Mouse (Mus musculus) liver, embryonic 14.5 days (tissue): ENCODE measurements around the gene Krt79. TPM values are rescaled to one million over a fixed set of nuclear protein-coding genes. Genes with fewer than 3 reads are reported as not detected.
A peak's percentile ranks its signal among the peaks of the same experiment; 100 is the strongest.

ENCODE experiments used
- ATAC-seq: fragments of 200-750 bp; cut with Nextera tagmentation; 2 replicates; pipeline ENCODE4 v1.8.0; 2017; ENCODE audit warnings: moderate number of reproducible peaks, mild to moderate bottlenecking, moderate library complexity; ENCODE audit not compliant: insufficient read depth
- DNase-seq, 3 experiments: peaks; one replicate each; pipeline ENCODE4 v3.0.0-alpha.2; 2012 to 2013; ENCODE audit warnings: low read depth in 3 of 3, low spot score in 3 of 3
- H3K27ac ChIP-seq: fragments of 300-500 bp; sonication (generic); 2 replicates; pipeline ENCODE4 v1.5.1; 2014; ENCODE audit warnings: moderate library complexity, mild to moderate bottlenecking, control low read depth, inconsistent platforms
- H3K27me3 ChIP-seq: fragments of 300-500 bp; sonication (generic); 2 replicates; pipeline ENCODE4 v1.6.1; 2014; ENCODE audit warnings: mild to moderate bottlenecking, low read length, moderate library complexity; ENCODE audit not compliant: control insufficient read depth, insufficient read depth
- H3K36me3 ChIP-seq: fragments of 300-500 bp; sonication (generic); replicated peaks from 2 replicates; pipeline ENCODE4 v1.6.1; 2014; ENCODE audit warnings: low read depth; ENCODE audit not compliant: control insufficient read depth, insufficient read depth
- H3K4me1 ChIP-seq, 2 experiments: fragments of 200-500 bp in 1 of 2; fragments of 300-500 bp in 1 of 2; sonication (generic) in 1 of 2; replicated peaks; 2 replicates each; pipeline ENCODE4 v1.6.1; 2012 to 2014; ENCODE audit warnings: antibody characterized with exemption in 1 of 2, inconsistent platforms in 1 of 2, low read length in 1 of 2; ENCODE audit not compliant: control insufficient read depth in 2 of 2, insufficient read depth in 2 of 2
- H3K4me2 ChIP-seq: fragments of 300-500 bp; sonication (generic); 2 replicates; pipeline ENCODE4 v1.6.1; 2014; ENCODE audit warnings: low read depth, mild to moderate bottlenecking, control low read depth, moderate library complexity
- H3K4me3 ChIP-seq, 2 experiments: fragments of 200-500 bp in 1 of 2; fragments of 300-500 bp in 1 of 2; sonication (generic) in 1 of 2; 2 replicates each; pipeline ENCODE4 v1.5.1; 2012 to 2014; ENCODE audit warnings: low read depth in 2 of 2, low read length in 2 of 2, mild to moderate bottlenecking in 2 of 2, control low read depth in 1 of 2, inconsistent platforms in 1 of 2, moderate library complexity in 1 of 2; ENCODE audit not compliant: insufficient read depth in 1 of 2
- H3K9ac ChIP-seq: fragments of 300-500 bp; sonication (generic); replicated peaks from 2 replicates; pipeline ENCODE4 v1.6.1; 2014; ENCODE audit warnings: mild to moderate bottlenecking, control low read depth, moderate library complexity
- H3K9me3 ChIP-seq: fragments of 300-500 bp; sonication (generic); 2 replicates; pipeline ENCODE4 v1.6.1; 2016; ENCODE audit warnings: low read length, mixed read lengths; ENCODE audit not compliant: control insufficient read depth
- CTCF ChIP-seq: IDR thresholded peaks from 2 replicates; pipeline ENCODE4 v1.5.1; 2016; ENCODE audit warnings: antibody characterized with exemption, low read depth, control low read depth
- EP300 ChIP-seq: IDR thresholded peaks from 2 replicates; pipeline ENCODE4 v1.6.1; 2016; ENCODE audit warnings: antibody characterized with exemption, low read depth
- WGBS: fragments of 180-500 bp; shearing (Covaris S2); extraction: QIAGEN DNeasy Blood & Tissue Kit; methylation state at CpG from one replicate; pipeline ENCODE4 v1.1.7; 2014; ENCODE audit not compliant: insufficient replicate concordance; 5-methylcytosine and 5-hydroxymethylcytosine counted together
- polyA plus RNA-seq, 2 experiments: library from polyadenylated mRNA; depleted of rRNA in 1 of 2; stranded (reverse) in 1 of 2; unstranded in 1 of 2; fragments of >200 nt; fragmentation: Nextera tagmentation in 1 of 2; extraction: Ambion mirVana in 1 of 2; gene quantifications; 2 replicates each; pipeline versions ENCODE4 v1.2.1 to v1.2.3; 2012 to 2014

Gene Krt79
- polyA plus RNA-seq (2012; rRNA removed) (not detected in 2 replicates), polyA plus RNA-seq (2014; fragmentation: Nextera tagmentation; extraction: Ambion mirVana) (not detected in 2 replicates)

DNA sequence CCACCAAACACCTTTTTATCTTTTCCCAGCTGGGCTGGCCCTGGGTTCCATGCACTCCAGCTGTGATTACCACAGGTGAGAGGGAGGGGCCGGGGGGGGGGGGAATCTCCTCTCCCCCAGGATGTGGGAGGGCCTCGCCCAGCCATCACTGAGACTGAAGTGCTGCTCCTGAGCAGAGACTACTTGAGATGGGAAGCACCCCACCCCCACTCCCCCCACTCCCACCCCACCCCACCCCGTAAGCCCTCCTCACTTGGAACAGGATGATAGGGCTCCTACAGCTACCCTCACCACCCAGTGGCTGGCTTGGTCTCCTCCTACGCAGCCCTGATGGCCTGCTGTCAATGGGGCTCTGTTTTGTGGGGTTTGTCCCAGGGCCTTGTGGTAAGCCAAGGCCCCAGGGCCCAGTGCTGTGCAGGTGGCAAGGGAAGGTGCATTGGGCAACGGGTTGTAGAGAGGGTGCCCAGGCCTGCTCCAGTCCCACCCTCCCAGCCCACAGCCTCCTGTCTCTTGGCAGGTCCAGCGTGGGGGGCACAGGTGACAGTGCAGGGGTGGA is at the start of gene Krt79:
Gene Krt79 (minus strand): TSS at position 51 of the 556 bp plus-strand sequence.
- H3K4me2 ChIP-seq = no peak within 1 kb of the TSS
- no peaks in the 10 kb centered on the region for H3K27me3 ChIP-seq
- no peaks in the 10 kb centered on the region for H3K9me3 ChIP-seq
- no peak for TF ChIP-seq EP300
- TF ChIP-seq CTCF = no peak
- WGBS = 42% methylated on average over 6 of the region's 6 CpGs
- H3K36me3 ChIP-seq = no peaks in the 10 kb centered on the region
- H3K27ac ChIP-seq = no peak within 1 kb of the TSS
- H3K9ac ChIP-seq = no peak within 1 kb of the TSS
- H3K4me3 ChIP-seq = no peak within 1 kb of the TSS
- ATAC-seq = no peak
- no peaks in the 10 kb centered on the region for H3K4me1 ChIP-seq
- DNase-seq = no peak

DNA sequence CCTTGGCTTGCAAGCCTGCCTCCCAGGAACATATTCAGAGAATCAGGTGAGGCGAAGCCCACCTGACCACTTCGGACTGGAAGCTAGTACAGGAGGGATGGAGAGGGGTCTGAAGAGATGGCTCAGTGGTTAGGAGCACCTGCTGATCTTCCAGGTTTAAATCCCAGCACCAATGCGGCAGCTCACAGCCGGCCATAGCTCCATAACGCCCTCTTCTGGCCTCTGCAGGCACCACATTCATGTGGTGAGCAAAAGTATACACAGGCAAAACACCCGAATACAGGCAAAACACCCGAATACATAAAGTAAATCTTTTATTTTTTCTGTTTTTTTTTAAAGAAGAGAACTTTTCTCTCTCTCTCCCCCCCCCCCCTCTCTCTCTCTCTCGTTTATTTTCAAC is 48.6 kb upstream of the Krt79 start:
- 38% methylated on average over 8 of the region's 8 CpGs for WGBS
- DNase-seq = no peak
- Histone ChIP-seq H3K4me3 (no peak overlapping the region), H3K9ac (no peak overlapping the region), H3K4me2 (no peak overlapping the region), H3K36me3 (no peaks in the 10 kb centered on the region), H3K4me1 (peaks cover 2 to 7% of the 10 kb centered on the region in 2 experiments; a peak in 3 of 4 replicates), H3K9me3 (no peaks in the 10 kb centered on the region), H3K27ac (no peak overlapping the region), H3K27me3 (no peaks in the 10 kb centered on the region)
- TF ChIP-seq CTCF (peak; percentile 33; the same call in 1 of the 2 replicates), EP300 (no peak)
- ATAC-seq = no peak

DNA sequence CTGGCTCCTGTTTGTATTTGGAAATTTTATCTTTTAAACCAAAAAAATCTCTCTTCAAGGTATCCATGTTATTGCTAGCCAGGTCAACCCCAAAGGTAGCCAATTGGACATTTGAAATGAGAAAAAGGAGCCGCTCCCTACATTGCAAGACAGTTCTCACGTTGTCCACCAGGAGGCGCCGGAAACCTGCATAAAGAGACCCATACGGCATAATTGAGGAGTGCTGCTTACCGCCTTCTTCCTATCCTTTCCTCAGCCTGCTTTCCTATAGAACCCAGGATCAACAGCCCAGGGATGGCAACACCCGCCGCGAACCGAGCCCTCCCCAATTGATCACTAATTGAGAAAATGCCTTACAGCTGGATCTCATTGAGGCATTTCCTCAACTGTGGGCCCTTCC is 48.0 kb upstream of the Krt79 start:
- under 1% methylated on average over 10 of the region's 10 CpGs for WGBS
- Histone ChIP-seq H3K9me3 (no peaks in the 10 kb centered on the region), H3K27ac (no peak overlapping the region), H3K4me2 (no peak overlapping the region), H3K27me3 (no peaks in the 10 kb centered on the region), H3K9ac (no peak overlapping the region), H3K36me3 (no peaks in the 10 kb centered on the region), H3K4me1 (peaks cover 2 to 7% of the 10 kb centered on the region in 2 experiments; a peak in 3 of 4 replicates), H3K4me3 (no peak overlapping the region)
- peak; percentile 50 to 62 (median 57) for DNase-seq
- ATAC-seq = no peak
- peak; percentile 91 for TF ChIP-seq CTCF
- TF ChIP-seq EP300 = no peak

DNA sequence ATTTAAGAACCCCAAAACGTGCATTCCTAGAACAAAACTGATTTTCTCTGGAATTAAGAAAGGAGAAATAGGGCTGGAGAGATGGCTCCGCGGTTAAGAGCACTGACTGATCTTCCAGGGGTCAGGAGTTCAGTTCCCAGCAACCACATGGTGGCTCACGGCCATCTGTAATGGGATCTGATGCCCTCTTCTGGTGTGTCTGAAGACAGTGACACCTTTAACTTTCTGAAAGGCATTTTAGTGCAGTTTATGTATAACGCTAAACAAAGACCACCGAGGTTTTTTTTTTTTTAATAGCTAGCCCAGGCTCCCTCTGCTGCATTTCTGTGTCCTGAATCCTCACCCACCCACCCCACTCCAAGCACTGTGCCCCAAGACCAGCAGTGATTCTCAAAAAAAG is 44.6 kb upstream of the Krt79 start:
- Histone ChIP-seq H3K9ac (no peak overlapping the region), H3K4me1 (peaks cover 2 to 7% of the 10 kb centered on the region in 2 experiments; a peak in 3 of 4 replicates), H3K4me3 (no peak overlapping the region), H3K27me3 (no peaks in the 10 kb centered on the region), H3K9me3 (no peaks in the 10 kb centered on the region), H3K36me3 (no peaks in the 10 kb centered on the region), H3K27ac (no peak overlapping the region), H3K4me2 (peak overlapping the region; percentile 63; the same call in 1 of the 2 replicates)
- ATAC-seq (no peak), DNase-seq (no peak)
- WGBS = 8% methylated on average over 6 of the region's 6 CpGs
- TF ChIP-seq CTCF (no peak), EP300 (no peak)

DNA sequence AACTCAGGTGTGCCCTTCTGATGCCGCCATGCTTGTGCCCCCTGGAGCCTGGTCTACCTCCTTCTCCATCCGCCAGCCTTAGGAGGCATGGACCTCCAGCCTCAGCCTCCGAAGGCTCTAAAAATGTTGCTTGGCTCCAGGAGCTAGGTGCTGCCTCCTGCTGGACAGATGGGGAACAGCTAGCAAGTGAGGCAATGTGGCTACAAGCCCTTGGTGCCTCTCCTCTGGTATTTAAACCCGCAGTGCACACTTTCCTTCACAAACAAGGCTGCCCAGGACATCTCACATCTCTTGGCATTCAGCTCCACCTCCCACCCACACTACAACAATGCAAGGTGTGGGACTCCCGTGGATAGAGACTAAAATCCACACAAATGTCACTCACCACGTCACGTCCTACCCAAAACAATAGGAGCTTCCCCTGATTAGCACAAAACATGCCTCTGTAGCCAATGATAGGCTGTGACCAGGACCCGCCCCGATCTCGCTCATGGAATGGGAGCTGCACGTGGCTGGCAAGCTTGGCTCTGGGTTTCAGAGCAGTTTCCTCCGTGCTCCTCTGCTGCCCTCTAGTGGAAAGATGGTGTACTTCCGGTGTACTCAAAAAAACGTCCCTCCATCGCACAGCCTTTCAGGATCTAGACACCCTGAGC is 44.0 kb upstream of the Krt79 start:
- WGBS = 3% methylated on average over 15 of the region's 15 CpGs
- Histone ChIP-seq H3K27ac (0 out of 2 replicates have a peak overlapping the region, but pooled peaks have one; percentile 3), H3K9me3 (no peaks in the 10 kb centered on the region), H3K36me3 (no peaks in the 10 kb centered on the region), H3K4me1 (peaks cover 2 to 7% of the 10 kb centered on the region in 2 experiments; a peak in 3 of 4 replicates), H3K4me3 (peak overlapping the region; percentile 31 to 50), H3K9ac (0 out of 2 replicates have a peak overlapping the region, but pooled peaks have one; percentile 24), H3K4me2 (peak overlapping the region; percentile 63), H3K27me3 (no peaks in the 10 kb centered on the region)
- peak; percentile 76 to 83 (median 78) for DNase-seq
- no peak for TF ChIP-seq EP300
- peak; percentile 96 for TF ChIP-seq CTCF
- ATAC-seq = peak; percentile 83
